Mouse (Mus musculus): Measurements from ENCODE around the gene Trp53i11.

- TF ChIP-seq CTCF (IDR thresholded peaks at IDR 0.05 in 2 of 3, conservative IDR thresholded peaks at IDR 0.05 in 1 of 3; ENCODE audit: control insufficient read depth in 1 of 3, insufficient read depth in 1 of 3, low read depth in 2 of 3, low read length in 3 of 3, poor library complexity in 1 of 3, severe bottlenecking in 1 of 3): no peak
- no peak for TF ChIP-seq TCF12 (IDR thresholded peaks at IDR 0.05; ENCODE audit: low read depth, low read length)
Measured at GRCm38 (mm10) chr2:93175278-93175677, 12.1 kb upstream of the Trp53i11 start.
